Mouse (Mus musculus): ENCODE data around the gene Gm29776. TPM values are rescaled to one million over a fixed set of nuclear protein-coding genes. Genes with fewer than 3 reads are reported as not detected.
A peak's percentile ranks its signal among the peaks of the same experiment; 100 is the strongest.

The Gm29776 gene
- polyA plus RNA-seq, 1 experiment from 2014 or later = 0.20 TPM

- Histone ChIP-seq H3K9ac (no peak overlapping the region), H3K4me1 (no peaks in the 10 kb centered on the region), H3K27ac (no peak overlapping the region), H3K27me3 (peaks cover 3% of the 10 kb centered on the region; the same call in 1 of the 2 replicates), H3K9me3 (no peaks in the 10 kb centered on the region), H3K36me3 (no peaks in the 10 kb centered on the region), H3K4me3 (no peak overlapping the region), H3K4me2 (no peak overlapping the region)
- WGBS = 20% methylated on average over 5 of the region's 5 CpGs
- no peak; the same call in 1 of the 2 replicates for ATAC-seq (ENCODE audit: borderline replicate concordance, extremely low read depth, low FRiP score, low TSS enrichment)
Observed at GRCm38 (mm10) chr14:54705844-54706243, 7.2 kb upstream of the Gm29776 start.

- no peaks in the 10 kb centered on the region for H3K9me3 ChIP-seq
- WGBS = 47% methylated on average over 10 of the region's 10 CpGs
- H3K27ac ChIP-seq = no peak overlapping the region
- no peak for ATAC-seq (ENCODE audit: borderline replicate concordance, extremely low read depth, low FRiP score, low TSS enrichment)
- no peak overlapping the region for H3K4me2 ChIP-seq
- H3K9ac ChIP-seq = no peak overlapping the region
- no peak overlapping the region for H3K4me3 ChIP-seq
- peaks cover 3% of the 10 kb centered on the region; the same call in 1 of the 2 replicates for H3K27me3 ChIP-seq
- no peaks in the 10 kb centered on the region for H3K4me1 ChIP-seq
- no peaks in the 10 kb centered on the region for H3K36me3 ChIP-seq
Observed at GRCm38 (mm10) chr14:54703207-54703606, 4.6 kb upstream of the Gm29776 start.

DNA sequence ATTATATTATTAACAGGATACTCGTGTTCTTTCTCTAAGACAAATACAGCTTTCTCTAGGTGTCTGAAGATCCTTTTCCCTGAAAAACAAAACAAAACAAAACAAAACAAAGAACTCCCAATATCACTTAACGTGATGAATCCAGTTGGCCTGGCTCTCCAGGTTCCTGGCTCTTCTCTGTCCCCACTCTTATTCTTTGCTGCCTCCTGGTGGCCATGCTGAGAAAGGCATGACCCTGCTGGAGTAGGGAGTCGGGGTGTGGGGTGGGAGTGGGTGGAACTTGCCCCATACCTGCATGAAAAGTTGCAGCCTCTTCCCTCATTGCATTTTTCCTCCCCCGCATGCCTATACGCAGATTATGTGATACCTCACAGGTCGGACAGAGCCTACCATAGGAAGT, 2.7 kb upstream of the Gm29776 start:
- WGBS = 2% methylated on average over 6 of the region's 6 CpGs
- peaks cover 3% of the 10 kb centered on the region; the same call in 1 of the 2 replicates for H3K27me3 ChIP-seq
- no peak overlapping the region for H3K4me3 ChIP-seq
- no peaks in the 10 kb centered on the region for H3K36me3 ChIP-seq
- H3K9me3 ChIP-seq = no peaks in the 10 kb centered on the region
- no peak overlapping the region for H3K9ac ChIP-seq
- ATAC-seq (ENCODE audit: borderline replicate concordance, extremely low read depth, low FRiP score, low TSS enrichment) = 0 out of 2 replicates have a peak, but pooled peaks have one; percentile 24
- H3K27ac ChIP-seq = no peak overlapping the region
- no peaks in the 10 kb centered on the region for H3K4me1 ChIP-seq
- no peak overlapping the region for H3K4me2 ChIP-seq

GRCm38 (mm10) chr14:54699586-54699985, 953 bp upstream of the Gm29776 start:
- H3K4me3 ChIP-seq = no peak overlapping the region
- H3K9me3 ChIP-seq = no peaks in the 10 kb centered on the region
- ATAC-seq (ENCODE audit: borderline replicate concordance, extremely low read depth, low FRiP score, low TSS enrichment) = no peak
- no peak overlapping the region for H3K4me2 ChIP-seq
- no peaks in the 10 kb centered on the region for H3K4me1 ChIP-seq
- 0 out of 2 replicates have a peak, but pooled peaks cover 3% of the 10 kb centered on the region for H3K27me3 ChIP-seq
- no peak overlapping the region for H3K9ac ChIP-seq
- no peak overlapping the region for H3K27ac ChIP-seq
- no peaks in the 10 kb centered on the region for H3K36me3 ChIP-seq
- WGBS = 35% methylated on average over 3 of the region's 3 CpGs

GRCm38 (mm10) chr14:54696752-54697151, 1.9 kb downstream of the Gm29776 start:
- 86% methylated on average over 4 of the region's 4 CpGs for WGBS
- no peak for ATAC-seq (ENCODE audit: borderline replicate concordance, extremely low read depth, low FRiP score, low TSS enrichment)
- Histone ChIP-seq H3K27ac (no peak overlapping the region), H3K9ac (no peak overlapping the region), H3K4me2 (no peak overlapping the region), H3K9me3 (no peaks in the 10 kb centered on the region), H3K36me3 (peaks cover 14% of the 10 kb centered on the region; the same call in 1 of the 2 replicates), H3K4me3 (no peak overlapping the region), H3K4me1 (no peaks in the 10 kb centered on the region), H3K27me3 (no peaks in the 10 kb centered on the region)

GRCm38 (mm10) chr14:54695042-54695441, 3.6 kb downstream of the Gm29776 start:
- H3K9me3 ChIP-seq = no peaks in the 10 kb centered on the region
- 55% methylated on average over 6 of the region's 6 CpGs for WGBS

GRCm38 (mm10) chr14:54687251-54687650, 11.4 kb downstream of the Gm29776 start:
- peak overlapping the region; percentile 53 for H3K4me2 ChIP-seq
- H3K27me3 ChIP-seq = no peaks in the 10 kb centered on the region
- H3K36me3 ChIP-seq = peaks cover 31% of the 10 kb centered on the region
- no peak for ATAC-seq (ENCODE audit: borderline replicate concordance, extremely low read depth, low FRiP score, low TSS enrichment)
- H3K9ac ChIP-seq = peak overlapping the region; percentile 91
- WGBS = 2% methylated on average over 8 of the region's 8 CpGs
- peaks cover 20% of the 10 kb centered on the region for H3K4me1 ChIP-seq
- H3K4me3 ChIP-seq = peak overlapping the region; percentile 95
- H3K27ac ChIP-seq = peak overlapping the region; percentile 97
- no peaks in the 10 kb centered on the region for H3K9me3 ChIP-seq

More at GRCm38 (mm10) chr14:54695042-54695441, 3.6 kb downstream of the Gm29776 start:
- Histone ChIP-seq H3K4me3 (no peak overlapping the region), H3K27me3 (no peaks in the 10 kb centered on the region), H3K27ac (no peak overlapping the region), H3K4me2 (no peak overlapping the region), H3K36me3 (peaks cover 24% of the 10 kb centered on the region; the same call in 1 of the 2 replicates), H3K9ac (no peak overlapping the region), H3K4me1 (no peaks in the 10 kb centered on the region)
- no peak for ATAC-seq (ENCODE audit: borderline replicate concordance, extremely low read depth, low FRiP score, low TSS enrichment)

DNA sequence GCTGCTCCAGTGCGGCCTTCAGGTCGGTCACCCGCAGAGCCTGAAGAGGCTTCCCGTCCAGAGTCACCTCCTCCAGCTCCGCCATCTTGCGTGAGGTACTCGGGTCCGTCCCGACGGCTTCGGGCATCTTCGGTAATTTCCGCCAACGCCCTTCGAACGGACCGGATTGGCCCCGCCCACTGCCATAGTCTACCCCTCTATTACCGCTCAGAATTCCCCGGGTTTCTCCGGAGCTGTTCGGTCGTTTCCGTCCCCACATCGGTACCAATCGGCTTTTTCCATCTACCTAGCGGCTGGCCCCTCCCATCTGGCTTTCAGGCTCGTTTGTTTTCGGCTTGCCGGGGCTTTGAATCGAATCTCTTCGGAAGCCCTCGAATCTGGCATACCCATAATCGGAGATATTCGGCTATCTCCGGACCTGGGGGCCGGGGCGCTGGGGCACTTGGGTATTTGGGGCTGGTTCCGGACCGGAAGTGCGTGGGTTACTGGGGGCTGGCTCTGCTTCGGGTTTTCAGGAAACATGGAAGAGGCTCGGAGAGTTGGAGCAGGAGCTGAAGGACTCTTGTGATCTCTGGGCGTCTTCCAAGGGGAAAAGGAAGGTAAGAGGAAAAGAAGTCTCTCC, 12.0 kb downstream of the Gm29776 start, which contains the start of gene Acin1:
Gene Acin1, minus strand, starts transcription at position 410 of the 622 bp plus-strand sequence.
- peak within 1 kb of the TSS; percentile 64 for H3K4me2 ChIP-seq
- H3K4me3 ChIP-seq = peak within 1 kb of the TSS; percentile 95
- WGBS = under 1% methylated on average over 44 of the region's 44 CpGs
- ATAC-seq (ENCODE audit: borderline replicate concordance, extremely low read depth, low FRiP score, low TSS enrichment) = peak; percentile 98
- no peaks in the 10 kb centered on the region for H3K27me3 ChIP-seq
- peak within 1 kb of the TSS; percentile 98 for H3K9ac ChIP-seq
- H3K4me1 ChIP-seq = peaks cover 20% of the 10 kb centered on the region
- H3K36me3 ChIP-seq = peaks cover 37% of the 10 kb centered on the region
- H3K9me3 ChIP-seq = no peaks in the 10 kb centered on the region
- H3K27ac ChIP-seq = peak within 1 kb of the TSS; percentile 97

DNA sequence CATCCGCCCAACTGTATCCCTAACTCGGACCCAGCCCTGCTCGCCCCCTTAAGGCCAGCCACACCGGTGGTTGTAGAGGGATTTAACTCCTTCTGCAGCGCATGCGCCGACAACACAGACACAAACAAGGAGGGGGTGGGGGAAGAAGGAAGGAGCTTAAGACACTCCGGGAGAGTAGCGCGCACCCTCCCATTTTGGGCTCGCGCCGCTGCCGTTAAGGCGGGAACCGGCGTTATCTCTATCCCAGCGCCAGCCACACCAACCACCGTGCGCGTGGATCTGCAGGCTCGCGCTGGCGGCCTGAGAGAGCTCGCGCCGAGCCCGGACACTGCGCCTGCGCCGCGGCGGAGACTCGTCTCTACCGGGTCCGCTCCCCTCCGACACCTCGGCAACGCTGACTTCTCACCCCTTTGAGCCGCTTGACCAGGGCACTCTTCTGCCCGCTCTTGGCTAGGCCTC, 12.5 kb downstream of the Gm29776 start, which contains the start of gene 1700123O20Rik:
Gene 1700123O20Rik, plus strand, starts transcription at position 154 of the 459 bp plus-strand sequence.
- Histone ChIP-seq H3K9ac (peak within 1 kb of the TSS; percentile 98), H3K4me2 (peak within 1 kb of the TSS; percentile 64), H3K9me3 (no peaks in the 10 kb centered on the region), H3K4me3 (peak within 1 kb of the TSS; percentile 95), H3K27me3 (no peaks in the 10 kb centered on the region), H3K36me3 (peaks cover 37% of the 10 kb centered on the region), H3K27ac (peak within 1 kb of the TSS; percentile 97), H3K4me1 (peaks cover 20% of the 10 kb centered on the region)
- peak; percentile 83 for ATAC-seq (ENCODE audit: borderline replicate concordance, extremely low read depth, low FRiP score, low TSS enrichment)
- WGBS = under 1% methylated on average over 41 of the region's 41 CpGs

DNA sequence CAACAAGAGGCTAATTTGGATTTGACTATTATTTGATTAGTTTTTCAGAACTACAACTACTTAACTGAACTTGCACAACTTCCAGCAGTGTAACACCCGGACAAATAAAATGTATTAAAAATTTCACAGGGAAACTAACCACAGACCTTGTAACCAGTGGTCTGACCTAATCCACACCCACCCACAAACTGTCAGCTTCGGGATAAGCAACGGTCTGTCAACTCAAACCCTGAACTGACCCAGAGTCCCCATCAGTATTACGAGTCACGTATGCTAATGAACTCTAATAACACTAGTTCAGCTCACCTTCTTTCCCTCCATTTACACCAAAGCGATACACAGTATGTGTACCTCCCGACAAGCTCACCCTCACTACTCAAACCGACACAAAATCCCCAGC, 13.2 kb downstream of the Gm29776 start:
- H3K27me3 ChIP-seq = no peaks in the 10 kb centered on the region
- ATAC-seq (ENCODE audit: borderline replicate concordance, extremely low read depth, low FRiP score, low TSS enrichment) = no peak
- peak overlapping the region; percentile 97 for H3K27ac ChIP-seq
- H3K4me1 ChIP-seq = peaks cover 20% of the 10 kb centered on the region
- 6% methylated on average over 8 of the region's 8 CpGs for WGBS
- H3K4me2 ChIP-seq = peak overlapping the region; percentile 64
- H3K4me3 ChIP-seq = peak overlapping the region; percentile 95
- no peaks in the 10 kb centered on the region for H3K9me3 ChIP-seq
- H3K9ac ChIP-seq = peak overlapping the region; percentile 98
- H3K36me3 ChIP-seq = peaks cover 31% of the 10 kb centered on the region

GRCm38 (mm10) chr14:54682396-54682795, 16.2 kb downstream of the Gm29776 start:
- Histone ChIP-seq H3K9ac (no peak overlapping the region), H3K27ac (no peak overlapping the region), H3K9me3 (no peaks in the 10 kb centered on the region), H3K4me1 (peaks cover 13% of the 10 kb centered on the region), H3K36me3 (peaks cover 42% of the 10 kb centered on the region), H3K27me3 (no peaks in the 10 kb centered on the region), H3K4me3 (no peak overlapping the region), H3K4me2 (no peak overlapping the region)
- ATAC-seq (ENCODE audit: borderline replicate concordance, extremely low read depth, low FRiP score, low TSS enrichment) = no peak
- WGBS = 84% methylated on average over 3 of the region's 3 CpGs

- peaks cover 60% of the 10 kb centered on the region for H3K36me3 ChIP-seq
- no peaks in the 10 kb centered on the region for H3K4me1 ChIP-seq
- no peak overlapping the region for H3K9ac ChIP-seq
- no peaks in the 10 kb centered on the region for H3K9me3 ChIP-seq
- H3K4me2 ChIP-seq = no peak overlapping the region
- 82% methylated on average over 16 of the region's 16 CpGs for WGBS
- no peaks in the 10 kb centered on the region for H3K27me3 ChIP-seq
- no peak for ATAC-seq (ENCODE audit: borderline replicate concordance, extremely low read depth, low FRiP score, low TSS enrichment)
- no peak overlapping the region for H3K27ac ChIP-seq
- H3K4me3 ChIP-seq = no peak overlapping the region
Observed at GRCm38 (mm10) chr14:54678657-54679304, 19.9 kb downstream of the Gm29776 start.
